Mouse (Mus musculus): Measurements from ENCODE around the gene Efcab6. TPM values are rescaled to one million over a fixed set of nuclear protein-coding genes. Genes with fewer than 3 reads are reported as not detected.
A peak's percentile ranks its signal among the peaks of the same experiment; 100 is the strongest.

Efcab6 gene
- total RNA-seq, 2 experiments from 2014 or later, result 16.7 to 17.5 TPM

GRCm38 (mm10) chr15:83998586-83998985 is 66.6 kb downstream of the Efcab6 start:
- no peak overlapping the region for H3K4me3 ChIP-seq
- intact Hi-C loops (cut with DNase I), result loop anchor here (5.0 kb wide), 1 partner anchor 146 kb away; no protein-coding TSS in a partner anchor
- TF ChIP-seq CTCF (IDR thresholded peaks at IDR 0.05), result no peak
- no peak for DNase-seq (ENCODE audit: extremely low spot score in 1 of 2, low spot score in 2 of 2)
- H3K27ac ChIP-seq, result peak overlapping the region; percentile 64

DNA sequence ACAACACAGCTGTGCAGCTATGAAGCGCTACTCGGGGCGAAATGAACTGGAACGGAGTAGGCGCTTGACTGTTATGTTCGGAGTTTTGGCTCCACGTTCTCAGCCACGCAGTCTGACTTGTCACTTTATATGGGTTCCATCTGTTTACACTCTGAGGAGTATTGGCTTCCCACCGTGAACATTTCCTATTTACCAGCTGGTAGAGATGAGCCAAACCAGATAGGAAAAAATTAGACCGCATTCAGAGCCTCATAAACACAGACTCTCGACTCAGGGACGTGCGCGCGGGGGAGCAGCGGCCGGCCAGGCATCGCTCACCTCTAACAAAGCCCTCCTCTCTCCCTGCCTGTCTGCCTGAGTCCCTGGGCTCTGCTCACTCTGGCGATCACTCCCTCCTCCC is 67.1 kb downstream of the Efcab6 start:
- peak; percentile 46 to 57 for DNase-seq (ENCODE audit: extremely low spot score in 1 of 2, low spot score in 2 of 2)
- TF ChIP-seq CTCF (IDR thresholded peaks at IDR 0.05), result no peak
- Histone ChIP-seq H3K27ac (no peak overlapping the region), H3K4me3 (no peak overlapping the region)
- intact Hi-C loops (cut with DNase I), result loop anchor here (5.0 kb wide), 1 partner anchor 146 kb away; no protein-coding TSS in a partner anchor

- H3K27ac ChIP-seq, result no peak overlapping the region; the same call in 1 of the 2 replicates
- no peak overlapping the region for H3K4me3 ChIP-seq
- no peak for DNase-seq (ENCODE audit: extremely low spot score in 1 of 2, low spot score in 2 of 2)
- intact Hi-C loops (cut with DNase I), result loop anchor here (5.0 kb wide), 1 partner anchor 145 kb away; no protein-coding TSS in a partner anchor
- no peak; the same call in 1 of the 2 replicates for TF ChIP-seq CTCF (IDR thresholded peaks at IDR 0.05)
These were observed 67.6 kb downstream of the Efcab6 start for GRCm38 (mm10) chr15:83997550-83997949.

GRCm38 (mm10) chr15:83996864-83997263 is 68.3 kb downstream of the Efcab6 start:
- intact Hi-C loops (cut with DNase I), result loop anchor here (5.0 kb wide), 1 partner anchor 145 kb away; no protein-coding TSS in a partner anchor
- Histone ChIP-seq H3K27ac (no peak overlapping the region), H3K4me3 (no peak overlapping the region)
- no peak for DNase-seq (ENCODE audit: extremely low spot score in 1 of 2, low spot score in 2 of 2)
- TF ChIP-seq CTCF (IDR thresholded peaks at IDR 0.05), result no peak; the same call in 1 of the 2 replicates

DNA sequence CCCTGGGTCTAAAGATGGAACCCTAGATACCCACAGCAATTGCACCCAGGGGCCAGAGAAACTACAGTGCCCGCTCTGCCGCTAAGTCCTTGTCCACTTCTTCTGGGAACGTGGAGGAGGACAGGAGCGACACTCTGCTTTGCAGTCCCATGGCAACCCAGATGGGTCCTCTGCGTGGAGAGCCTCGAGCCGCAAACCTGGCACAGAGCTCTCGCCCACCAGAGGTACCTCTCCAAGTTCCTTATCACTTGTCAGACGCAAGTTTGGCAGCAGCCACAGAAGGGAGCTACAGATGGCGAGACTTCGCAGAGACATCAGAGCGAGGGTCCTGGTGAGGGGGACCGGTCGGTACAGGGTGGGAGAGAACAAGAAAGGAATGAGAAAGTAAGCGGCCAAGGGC is 73.0 kb downstream of the Efcab6 start:
- H3K4me3 ChIP-seq, result no peak overlapping the region
- intact Hi-C loops (cut with DNase I), result no loop called here
- peak in 1 of 2 experiments; percentile 39 for DNase-seq (ENCODE audit: extremely low spot score in 1 of 2, low spot score in 2 of 2)
- no peak overlapping the region for H3K27ac ChIP-seq
- TF ChIP-seq CTCF (IDR thresholded peaks at IDR 0.05), result no peak

- DNase-seq (ENCODE audit: extremely low spot score in 1 of 2, low spot score in 2 of 2), result no peak
- Histone ChIP-seq H3K27ac (peak overlapping the region; percentile 21; the same call in 1 of the 2 replicates), H3K4me3 (no peak overlapping the region)
- no peak for TF ChIP-seq CTCF (IDR thresholded peaks at IDR 0.05)
- intact Hi-C loops (cut with DNase I), result no loop called here
These were observed 73.7 kb downstream of the Efcab6 start for GRCm38 (mm10) chr15:83991461-83991860.

DNA sequence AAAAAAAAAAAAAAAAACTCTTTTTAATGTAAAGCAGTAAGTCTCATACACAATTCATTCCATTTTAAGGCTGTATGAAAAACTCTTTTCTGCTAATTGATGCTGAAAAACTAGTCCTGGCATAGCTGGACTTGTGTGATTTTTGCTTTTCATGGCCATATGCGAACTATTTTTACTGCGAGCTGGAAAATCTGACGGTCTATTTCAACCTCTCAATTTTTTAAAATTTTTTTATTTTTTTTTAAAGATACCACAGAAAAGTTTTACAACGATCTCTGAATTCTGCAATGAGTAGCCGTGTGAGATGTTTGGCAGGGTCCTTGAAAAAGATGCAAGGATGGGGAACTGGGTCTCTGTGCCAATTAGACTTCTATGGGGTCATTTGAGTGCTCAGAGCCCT is 75.9 kb downstream of the Efcab6 start:
- H3K4me3 ChIP-seq, result no peak overlapping the region
- H3K27ac ChIP-seq, result no peak overlapping the region
- no peak for DNase-seq (ENCODE audit: extremely low spot score in 1 of 2, low spot score in 2 of 2)
- TF ChIP-seq CTCF (IDR thresholded peaks at IDR 0.05), result no peak
- intact Hi-C loops (cut with DNase I), result loop anchor here (5.0 kb wide), 1 partner anchor 63 kb away; no protein-coding TSS in a partner anchor

DNA sequence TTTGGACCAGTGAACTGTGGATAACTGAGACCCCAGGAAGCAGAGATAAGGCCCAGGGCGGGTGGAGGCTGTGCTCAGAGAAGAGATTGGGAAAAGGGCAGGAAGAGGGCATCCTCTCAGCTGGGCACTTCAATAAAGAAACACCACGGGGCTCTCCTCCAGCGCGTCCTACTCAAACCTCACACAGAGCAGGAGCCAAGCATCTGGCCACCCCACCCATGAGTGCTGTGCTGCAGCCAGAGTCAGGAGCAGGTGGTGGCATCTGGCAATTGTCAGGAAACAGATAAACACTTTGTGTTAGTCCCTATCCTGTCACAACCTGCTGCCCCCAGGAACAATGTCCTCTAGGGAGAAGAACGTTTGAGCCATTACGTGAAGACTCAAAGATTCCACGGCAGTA is 77.1 kb downstream of the Efcab6 start:
- intact Hi-C loops (cut with DNase I), result loop anchor here (5.0 kb wide), 1 partner anchor 64 kb away; no protein-coding TSS in a partner anchor
- H3K4me3 ChIP-seq, result no peak overlapping the region
- no peak overlapping the region; the same call in 1 of the 2 replicates for H3K27ac ChIP-seq
- TF ChIP-seq CTCF (IDR thresholded peaks at IDR 0.05), result no peak
- DNase-seq (ENCODE audit: extremely low spot score in 1 of 2, low spot score in 2 of 2), result no peak

GRCm38 (mm10) chr15:83982186-83982936 is 82.8 kb downstream of the Efcab6 start:
- Histone ChIP-seq H3K27ac (no peak overlapping the region), H3K4me3 (no peak overlapping the region)
- TF ChIP-seq CTCF (IDR thresholded peaks at IDR 0.05), result no peak
- intact Hi-C loops (cut with DNase I), result no loop called here
- no peak for DNase-seq (ENCODE audit: extremely low spot score in 1 of 2, low spot score in 2 of 2)

- Histone ChIP-seq H3K27ac (no peak overlapping the region), H3K4me3 (no peak overlapping the region)
- TF ChIP-seq CTCF (IDR thresholded peaks at IDR 0.05), result no peak
- no peak for DNase-seq (ENCODE audit: extremely low spot score in 1 of 2, low spot score in 2 of 2)
- intact Hi-C loops (cut with DNase I), result no loop called here
These were observed 86.3 kb downstream of the Efcab6 start for GRCm38 (mm10) chr15:83978865-83979264.

- intact Hi-C loops (cut with DNase I), result no loop called here
- no peak for DNase-seq (ENCODE audit: extremely low spot score in 1 of 2, low spot score in 2 of 2)
- no peak for TF ChIP-seq CTCF (IDR thresholded peaks at IDR 0.05)
- Histone ChIP-seq H3K27ac (no peak overlapping the region), H3K4me3 (no peak overlapping the region)
These were observed 88.1 kb downstream of the Efcab6 start for GRCm38 (mm10) chr15:83977108-83977507.

- intact Hi-C loops (cut with DNase I), result no loop called here
- H3K4me3 ChIP-seq, result no peak overlapping the region
- TF ChIP-seq CTCF (IDR thresholded peaks at IDR 0.05), result no peak
- DNase-seq (ENCODE audit: extremely low spot score in 1 of 2, low spot score in 2 of 2), result no peak
- no peak overlapping the region for H3K27ac ChIP-seq
These were observed 93.0 kb downstream of the Efcab6 start for GRCm38 (mm10) chr15:83972206-83972605.

All from left cerebral cortex, adult 2 months (tissue).